Mouse (Mus musculus) liver, embryonic 13.5 days (tissue): ENCODE data around the gene Tmem254c. TPM values are rescaled to one million over a fixed set of nuclear protein-coding genes. Genes with fewer than 3 reads are reported as not detected.
"Not testable (repeated sequence)": the region's sequence is repeated elsewhere in the genome, so short reads cannot be mapped to it uniquely, and the experiment has no call there.

Experiments
- ATAC-seq: fragments of 200-750 bp; cut with Nextera tagmentation; 2 replicates; pipeline ENCODE4 v1.8.0; 2017; ENCODE audit warnings: low read depth, mild to moderate bottlenecking, moderate number of reproducible peaks, moderate library complexity
- DNase-seq: peaks from one replicate; pipeline ENCODE4 v3.0.0; 2022
- H3K27ac ChIP-seq: fragments of 300-500 bp; sonication (generic); 2 replicates; pipeline ENCODE4 v1.5.1; 2015; ENCODE audit warnings: moderate library complexity, mild to moderate bottlenecking, inconsistent platforms
- H3K27me3 ChIP-seq: fragments of 300-500 bp; sonication (generic); 2 replicates; pipeline ENCODE4 v1.6.1; 2015; ENCODE audit warnings: mild to moderate bottlenecking, inconsistent platforms
- H3K36me3 ChIP-seq: fragments of 300-500 bp; sonication (generic); 2 replicates; pipeline ENCODE4 v1.6.1; 2015; ENCODE audit warnings: mild to moderate bottlenecking, inconsistent platforms
- H3K4me1 ChIP-seq: fragments of 300-500 bp; sonication (generic); replicated peaks from 2 replicates; pipeline ENCODE4 v1.6.1; 2015; ENCODE audit warnings: inconsistent platforms
- H3K4me2 ChIP-seq: fragments of 300-500 bp; sonication (generic); 2 replicates; pipeline ENCODE4 v1.6.1; 2015; ENCODE audit warnings: inconsistent platforms, mild to moderate bottlenecking, moderate library complexity
- H3K4me3 ChIP-seq: fragments of 300-500 bp; sonication (generic); replicated peaks from 2 replicates; pipeline ENCODE4 v1.5.1; 2015; ENCODE audit warnings: mild to moderate bottlenecking, inconsistent platforms
- H3K9ac ChIP-seq: fragments of 300-500 bp; sonication (generic); 2 replicates; pipeline ENCODE4 v1.6.1; 2015; ENCODE audit warnings: mild to moderate bottlenecking, inconsistent platforms
- H3K9me3 ChIP-seq: fragments of 300-500 bp; sonication (generic); replicated peaks from 2 replicates; pipeline ENCODE4 v1.6.1; 2016; ENCODE audit warnings: inconsistent platforms
- WGBS: fragments of 180-500 bp; shearing (Covaris S2); methylation state at CpG from one replicate; pipeline ENCODE4 v1.1.7; 2015; ENCODE audit not compliant: insufficient replicate concordance; 5-methylcytosine and 5-hydroxymethylcytosine counted together
- polyA plus RNA-seq: library from polyadenylated mRNA; unstranded; fragments of >200 nt; fragmentation: Nextera tagmentation; extraction: Ambion mirVana; gene quantifications from 2 replicates; pipeline ENCODE4 v1.2.1, GENCODE M21; 2015

Tmem254c gene
- polyA plus RNA-seq, 1 experiment from 2014 or later: 17.6 TPM

- H3K4me3 ChIP-seq, ATAC-seq, DNase-seq, H3K36me3 ChIP-seq, H3K27ac ChIP-seq, H3K4me2 ChIP-seq, H3K4me1 ChIP-seq, H3K9me3 ChIP-seq, H3K9ac ChIP-seq, H3K27me3 ChIP-seq: not testable (repeated sequence)
- WGBS: no CpG with 5 or more reads among the region's 26 CpGs
Observed at GRCm38 (mm10) chr14:26042611-26043010, 24.5 kb downstream of the Tmem254c start, which contains the start of gene Gm9780. Gm9780 (minus strand) TSS chr14:26042711.

GRCm38 (mm10) chr14:26035439-26035838 is 31.7 kb downstream of the Tmem254c start:
- H3K4me2 ChIP-seq, H3K4me3 ChIP-seq, H3K36me3 ChIP-seq, DNase-seq, H3K9ac ChIP-seq, H3K4me1 ChIP-seq, H3K9me3 ChIP-seq, ATAC-seq, H3K27ac ChIP-seq, H3K27me3 ChIP-seq: not testable (repeated sequence)
- WGBS: no CpG with 5 or more reads among the region's 6 CpGs

- not testable (repeated sequence) for H3K4me3 ChIP-seq, ATAC-seq, H3K27ac ChIP-seq, H3K4me2 ChIP-seq, H3K9me3 ChIP-seq, H3K36me3 ChIP-seq, H3K27me3 ChIP-seq, DNase-seq, H3K9ac ChIP-seq, H3K4me1 ChIP-seq
- WGBS: no CpG with 5 or more reads among the region's 3 CpGs
Observed at GRCm38 (mm10) chr14:26034364-26034763, 32.8 kb downstream of the Tmem254c start.

- H3K4me1 ChIP-seq, ATAC-seq, H3K36me3 ChIP-seq, H3K4me2 ChIP-seq, H3K27ac ChIP-seq, H3K9ac ChIP-seq, DNase-seq, H3K4me3 ChIP-seq, H3K9me3 ChIP-seq, H3K27me3 ChIP-seq: not testable (repeated sequence)
- no CpG with 5 or more reads among the region's 12 CpGs for WGBS
Observed at GRCm38 (mm10) chr14:26025653-26026052, 41.5 kb downstream of the Tmem254c start.

- WGBS: no CpG with 5 or more reads among the region's 6 CpGs
- not testable (repeated sequence) for DNase-seq, ATAC-seq
Observed at GRCm38 (mm10) chr14:26022831-26023230, 44.3 kb downstream of the Tmem254c start.

GRCm38 (mm10) chr14:26021555-26021954 is 45.6 kb downstream of the Tmem254c start:
- not testable (repeated sequence) for H3K27me3 ChIP-seq, H3K27ac ChIP-seq, H3K4me2 ChIP-seq, H3K9ac ChIP-seq, H3K4me1 ChIP-seq, DNase-seq, H3K9me3 ChIP-seq, H3K4me3 ChIP-seq, ATAC-seq, H3K36me3 ChIP-seq
- no CpG with 5 or more reads among the region's 9 CpGs for WGBS

More at GRCm38 (mm10) chr14:26022831-26023230, 44.3 kb downstream of the Tmem254c start:
- H3K4me1 ChIP-seq, H3K27ac ChIP-seq, H3K4me3 ChIP-seq, H3K36me3 ChIP-seq, H3K9ac ChIP-seq, H3K4me2 ChIP-seq, H3K9me3 ChIP-seq, H3K27me3 ChIP-seq: not testable (repeated sequence)

GRCm38 (mm10) chr14:26016414-26016813 is 50.7 kb downstream of the Tmem254c start:
- WGBS: no CpG with 5 or more reads among the region's 7 CpGs
- not testable (repeated sequence) for H3K27ac ChIP-seq

More at GRCm38 (mm10) chr14:26016414-26016813, 50.7 kb downstream of the Tmem254c start:
- not testable (repeated sequence) for H3K4me2 ChIP-seq, H3K27me3 ChIP-seq, H3K9me3 ChIP-seq, DNase-seq, H3K4me3 ChIP-seq, H3K36me3 ChIP-seq, H3K4me1 ChIP-seq, ATAC-seq, H3K9ac ChIP-seq

Other genes starting within 250 kb of the Tmem254c start
- gene Anxa11, start 225.2 kb downstream of the Tmem254c start, polyA plus RNA-seq: 7.3 and 9.4 TPM in 2 replicates
- gene Plac9a, start 164.3 kb downstream of the Tmem254c start, polyA plus RNA-seq: 0.70 TPM in 1 of 2 replicates, not detected in the other
- gene Tmem254a, start 139.7 kb downstream of the Tmem254c start, polyA plus RNA-seq: 0.92 and 1.2 TPM in 2 replicates
- 0.08 TPM in 1 of 2 replicates, not detected in the other for gene Cphx1, start 129.1 kb downstream of the Tmem254c start, polyA plus RNA-seq
- 0.09 TPM in 1 of 2 replicates, not detected in the other for gene Duxbl1, start 88.8 kb downstream of the Tmem254c start, polyA plus RNA-seq
- gene Gm9780, start 24.6 kb downstream of the Tmem254c start, polyA plus RNA-seq: 3.1 and 3.5 TPM in 2 replicates
- gene Cphx2, start 14.2 kb upstream of the Tmem254c start, polyA plus RNA-seq: not detected in 2 replicates
- not detected in 2 replicates for gene Cphx3, start 14.9 kb upstream of the Tmem254c start, polyA plus RNA-seq
- 0.06 and 0.12 TPM in 2 replicates for gene Duxbl2, start 51.0 kb upstream of the Tmem254c start, polyA plus RNA-seq
- gene Plac9b, start 115.1 kb upstream of the Tmem254c start, polyA plus RNA-seq: 3.3 and 4.2 TPM in 2 replicates
- gene Tmem254b, start 139.7 kb upstream of the Tmem254c start, polyA plus RNA-seq: 18.6 and 26.5 TPM in 2 replicates
- not detected in 2 replicates for gene Duxbl3, start 190.6 kb upstream of the Tmem254c start, polyA plus RNA-seq